Mouse (Mus musculus) CH12.LX (cell line): ENCODE data around the gene Gm26602. TPM values are rescaled to one million over a fixed set of nuclear protein-coding genes. Genes with fewer than 3 reads are reported as not detected.
A peak's percentile ranks its signal among the peaks of the same experiment; 100 is the strongest.

Experiments used
- DNase-seq: peaks from one replicate; pipeline ENCODE4 v3.0.0-alpha.2; 2013; ENCODE audit errors: extremely low read depth
- H3K27ac ChIP-seq: 2 replicates; pipeline ENCODE4 v1.5.1; 2012; ENCODE audit warnings: low read depth, mild to moderate bottlenecking, control low read depth, moderate library complexity; ENCODE audit not compliant: insufficient read depth
- H3K27me3 ChIP-seq: replicated peaks from 2 replicates; pipeline ENCODE3; 2012; ENCODE audit warnings: inconsistent platforms
- H3K36me3 ChIP-seq, 2 experiments: replicated peaks in 1 of 2; 2 replicates each; pipeline versions ENCODE3 to v1.6.1; 2012; ENCODE audit warnings: inconsistent platforms in 1 of 2, low read length in 1 of 2, mild to moderate bottlenecking in 1 of 2, mixed read lengths in 1 of 2, moderate library complexity in 1 of 2; ENCODE audit not compliant: control insufficient read depth in 1 of 2, insufficient read depth in 1 of 2
- H3K4me1 ChIP-seq, 2 experiments: 2 replicates each; pipeline ENCODE4 v1.6.1; 2012; ENCODE audit warnings: inconsistent platforms in 1 of 2, moderate library complexity in 1 of 2; ENCODE audit not compliant: insufficient read depth in 2 of 2, control insufficient read depth in 1 of 2
- H3K4me2 ChIP-seq: 2 replicates; pipeline ENCODE4 v1.6.1; 2012; ENCODE audit warnings: low read depth, mild to moderate bottlenecking, control low read depth; ENCODE audit not compliant: poor library complexity, insufficient read depth, severe bottlenecking
- H3K4me3 ChIP-seq, 3 experiments: fragments of 150-350 bp in 1 of 3; sonication (generic) in 1 of 3; replicated peaks in 1 of 3; 2 replicates each; pipeline versions ENCODE3 to v1.5.1; 2011 to 2012; ENCODE audit warnings: low read depth in 2 of 3, low read length in 2 of 3, mild to moderate bottlenecking in 2 of 3, moderate library complexity in 2 of 3, control low read depth in 1 of 3, improper control_type of control experiment in 1 of 3, inconsistent platforms in 1 of 3, mixed read lengths in 1 of 3; ENCODE audit not compliant: poor library complexity in 1 of 3
- H3K79me2 ChIP-seq: replicated peaks from 2 replicates; pipeline ENCODE4 v1.6.1; 2012; ENCODE audit warnings: mild to moderate bottlenecking, moderate library complexity; ENCODE audit not compliant: control insufficient read depth, poor library complexity, insufficient read depth, severe bottlenecking; ENCODE audit errors: extremely low read depth
- H3K9ac ChIP-seq: 2 replicates; pipeline ENCODE4 v1.6.1; 2012; ENCODE audit warnings: low read depth, mild to moderate bottlenecking, control low read depth, moderate library complexity; ENCODE audit not compliant: insufficient read depth
- H3K9me3 ChIP-seq: replicated peaks from 2 replicates; pipeline ENCODE3; 2012; ENCODE audit warnings: low read length, inconsistent platforms, mixed read lengths
- BHLHE40 ChIP-seq: IDR thresholded peaks from 2 replicates; pipeline ENCODE4 v1.6.1; 2011; ENCODE audit warnings: mild to moderate bottlenecking, low read depth, low read length, improper control_type of control experiment
- CHD1 ChIP-seq: IDR thresholded peaks from 2 replicates; pipeline ENCODE4 v1.6.1; 2012; ENCODE audit warnings: low read depth, low read length, improper control_type of control experiment, inconsistent platforms
- CHD2 ChIP-seq: IDR thresholded peaks from 2 replicates; pipeline ENCODE4 v1.6.1; 2011; ENCODE audit warnings: low read length, improper control_type of control experiment
- CTCF ChIP-seq, 2 experiments: IDR thresholded peaks in 1 of 2; conservative IDR thresholded peaks in 1 of 2; 2 replicates each; pipeline ENCODE4 v1.5.1; 2011 to 2012; ENCODE audit warnings: low read depth in 2 of 2, low read length in 2 of 2, improper control_type of control experiment in 1 of 2, inconsistent platforms in 1 of 2, mild to moderate bottlenecking in 1 of 2, moderate library complexity in 1 of 2
- EP300 ChIP-seq: IDR thresholded peaks from 2 replicates; pipeline ENCODE4 v1.6.1; 2011; ENCODE audit warnings: low read length, improper control_type of control experiment
- KAT2A ChIP-seq: IDR thresholded peaks from 2 replicates; pipeline ENCODE4 v1.6.1; 2012; ENCODE audit warnings: low read length, improper control_type of control experiment, inconsistent platforms; ENCODE audit not compliant: insufficient replicate concordance
- MAX ChIP-seq: IDR thresholded peaks from 2 replicates; pipeline ENCODE4 v1.6.1; 2011; ENCODE audit warnings: low read length, improper control_type of control experiment
- MAZ ChIP-seq: IDR thresholded peaks from 2 replicates; pipeline ENCODE4 v1.6.1; 2012; ENCODE audit warnings: low read depth, mild to moderate bottlenecking, inconsistent platforms, low read length, improper control_type of control experiment, moderate library complexity
- MXI1 ChIP-seq: IDR thresholded peaks from 2 replicates; pipeline ENCODE4 v1.6.1; 2011; ENCODE audit warnings: mild to moderate bottlenecking, low read depth, low read length, improper control_type of control experiment
- MYC ChIP-seq: IDR thresholded peaks from 2 replicates; pipeline ENCODE4 v1.6.1; 2011; ENCODE audit warnings: low read depth, mild to moderate bottlenecking, improper control_type of control experiment, low read length
- NELFE ChIP-seq: IDR thresholded peaks from 2 replicates; pipeline ENCODE4 v1.6.1; 2011; ENCODE audit warnings: low read depth, low read length, improper control_type of control experiment
- POLR2A ChIP-seq: IDR thresholded peaks from 2 replicates; pipeline ENCODE4 v1.6.1; 2011; ENCODE audit warnings: low read depth, mild to moderate bottlenecking, improper control_type of control experiment, low read length
- RCOR1 ChIP-seq: conservative IDR thresholded peaks from 2 replicates; pipeline ENCODE4 v1.6.1; 2012; ENCODE audit warnings: low read depth, mild to moderate bottlenecking, inconsistent platforms, low read length, improper control_type of control experiment
- SIN3A ChIP-seq: IDR thresholded peaks from 2 replicates; pipeline ENCODE4 v1.6.1; 2012; ENCODE audit warnings: low read length, improper control_type of control experiment, inconsistent platforms
- TCF12 ChIP-seq: IDR thresholded peaks from 2 replicates; pipeline ENCODE4 v1.6.1; 2014; ENCODE audit warnings: low read depth, mild to moderate bottlenecking, inconsistent platforms, low read length, improper control_type of control experiment
- USF1 ChIP-seq: IDR thresholded peaks from 2 replicates; pipeline ENCODE4 v1.6.1; 2014; ENCODE audit warnings: low read depth, mild to moderate bottlenecking, inconsistent platforms, low read length, improper control_type of control experiment
- USF2 ChIP-seq: conservative IDR thresholded peaks from 2 replicates; pipeline ENCODE4 v1.6.1; 2011; ENCODE audit warnings: low read depth, low read length, improper control_type of control experiment
- ZC3H11A ChIP-seq: IDR thresholded peaks from 2 replicates; pipeline ENCODE4 v1.6.1; 2012; ENCODE audit warnings: low read depth, mild to moderate bottlenecking, inconsistent platforms, low read length, improper control_type of control experiment
- ZKSCAN1 ChIP-seq: IDR thresholded peaks from 2 replicates; pipeline ENCODE4 v1.6.1; 2012; ENCODE audit warnings: low read depth, inconsistent platforms, low read length, improper control_type of control experiment, borderline replicate concordance
- ZMIZ1 ChIP-seq: IDR thresholded peaks from 2 replicates; pipeline ENCODE4 v1.6.1; 2012; ENCODE audit warnings: low read depth, mild to moderate bottlenecking, inconsistent platforms, low read length, improper control_type of control experiment
- ZNF384 ChIP-seq: IDR thresholded peaks from 2 replicates; pipeline ENCODE4 v1.6.1; 2012; ENCODE audit warnings: low read depth, low read length, improper control_type of control experiment, inconsistent platforms
- dilution Hi-C: fragments of 300-500 bp; cut with MboI; formaldehyde crosslinking; loops from 2 replicates; pipeline ENCODE4 v1.14.3; 2020; ENCODE audit warnings: low sequenced_read_pairs; ENCODE audit not compliant: extremely low pct_unique_long_range_greater_than_20kb, extremely low pct_ligation_motif_present
- in situ Hi-C: fragments of 300-500 bp; cut with MboI; formaldehyde crosslinking; loops from 3 replicates; pipeline ENCODE4 v1.14.3; 2019; ENCODE audit warnings: low sequenced_read_pairs, low pct_ligation_motif_present, low pct_unique_long_range_greater_than_20kb, mixed read lengths
- polyA plus RNA-seq: library from polyadenylated mRNA; unstranded; fragments of >175 nt; gene quantifications from 2 replicates; pipeline ENCODE4 v1.2.1, GENCODE M21; 2012; ENCODE audit warnings: low read depth; ENCODE audit not compliant: insufficient read length
- total RNA-seq, 2 experiments: library from RNA; depleted of rRNA; stranded (reverse); fragments of 300-350 nt in 1 of 2; fragments of >200 nt in 1 of 2; gene quantifications; 2 replicates each; pipeline ENCODE4 v1.2.3; 2012 to 2014

Gm26602 gene
- total and polyA plus RNA-seq, 3 experiments: 8.1 TPM; not detected in 2

DNA sequence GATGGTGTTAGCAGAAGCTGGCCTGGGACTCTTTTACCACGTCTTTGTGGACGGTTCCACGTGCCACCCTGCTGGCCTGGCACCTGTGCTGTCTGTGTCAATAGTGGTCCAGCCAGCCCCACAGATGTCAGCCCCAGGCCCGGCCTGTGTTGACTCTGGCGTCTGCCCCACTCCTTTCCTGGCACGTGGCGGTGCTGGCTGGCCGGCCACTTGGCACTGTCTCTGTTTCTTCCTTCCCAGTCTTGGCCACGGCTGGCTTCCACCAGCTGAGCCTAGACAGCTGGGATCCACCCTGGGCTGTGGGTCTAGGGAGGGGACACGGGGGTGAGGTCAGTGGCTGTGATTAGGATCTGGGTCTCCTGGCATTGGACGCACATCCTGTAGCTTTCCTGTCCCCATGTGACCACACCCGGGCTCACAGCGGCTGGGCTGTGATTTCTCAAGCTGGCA, 23.6 kb downstream of the Gm26602 start:
- TF ChIP-seq TCF12 (0 out of 2 replicates have a peak, but pooled peaks have one; percentile 20), ZMIZ1 (0 out of 2 replicates have a peak, but pooled peaks have one; percentile 40), MYC (peak; percentile 64; the same call in 1 of the 2 replicates), MAZ (no peak), CTCF (conservative IDR thresholded peaks at IDR 0.05 in 1 of 2, IDR thresholded peaks at IDR 0.05 in 1 of 2; ENCODE audit: low read depth in 2 of 2, low read length in 2 of 2) (no peak), EP300 (no peak), BHLHE40 (peak; percentile 47; the same call in 1 of the 2 replicates), ZC3H11A (no peak), POLR2A (0 out of 2 replicates have a peak, but pooled peaks have one; percentile 35), MAX (peak; percentile 51; the same call in 1 of the 2 replicates), ZNF384 (no peak), CHD2 (no peak), RCOR1 (no peak), USF1 (no peak), KAT2A (no peak), NELFE (no peak), SIN3A (peak; percentile 19; the same call in 1 of the 2 replicates), CHD1 (no peak), MXI1 (peak; percentile 75; the same call in 1 of the 2 replicates), USF2 (no peak), ZKSCAN1 (no peak)
- TF ChIP-seq, all 38 proteins: peak for 8

More for the DNA sequence above, 23.6 kb downstream of the Gm26602 start:
- peak overlapping the region; percentile 78 for H3K4me2 ChIP-seq
- no peaks in the 10 kb centered on the region for H3K27me3 ChIP-seq
- DNase-seq: no peak
- H3K36me3 ChIP-seq: peaks cover 70 to 94% of the 10 kb centered on the region in 2 experiments
- peaks cover 100% of the 10 kb centered on the region for H3K79me2 ChIP-seq
- dilution Hi-C loops: no loop called here
- peaks cover 63 to 98% of the 10 kb centered on the region in 2 experiments for H3K4me1 ChIP-seq
- H3K27ac ChIP-seq: peak overlapping the region; percentile 76
- in situ Hi-C loops: no loop called here
- peak overlapping the region in 2 of 3 experiments; percentile 10 to 72 for H3K4me3 ChIP-seq
- 0 out of 2 replicates have a peak overlapping the region, but pooled peaks have one; percentile 2 for H3K9ac ChIP-seq
- no peaks in the 10 kb centered on the region for H3K9me3 ChIP-seq
